Mouse (Mus musculus) embryonic fibroblast, embryonic 13.5 days (primary cell): ENCODE measurements around the gene Zfp273. TPM values are rescaled to one million over a fixed set of nuclear protein-coding genes. Genes with fewer than 3 reads are reported as not detected.
"Not testable (repeated sequence)": the region's sequence is repeated elsewhere in the genome, so short reads cannot be mapped to it uniquely, and the experiment has no call there.

Source experiments
- H3K27ac ChIP-seq: 2 replicates; pipeline ENCODE4 v1.5.1; 2012; ENCODE audit warnings: low read length, control low read depth, inconsistent platforms; ENCODE audit not compliant: insufficient read depth
- H3K4me1 ChIP-seq: 2 replicates; pipeline ENCODE4 v1.6.1; 2011; ENCODE audit warnings: low read length; ENCODE audit not compliant: control insufficient read depth, insufficient read depth
- H3K4me3 ChIP-seq: 2 replicates; pipeline ENCODE4 v1.5.1; 2011; ENCODE audit warnings: mild to moderate bottlenecking, control low read depth, low read length; ENCODE audit not compliant: insufficient read depth
- CTCF ChIP-seq: IDR thresholded peaks from 2 replicates; pipeline ENCODE4 v1.5.1; 2011; ENCODE audit warnings: mild to moderate bottlenecking, control low read depth, low read length, moderate library complexity, borderline replicate concordance; ENCODE audit not compliant: insufficient read depth
- POLR2A ChIP-seq: IDR thresholded peaks from 2 replicates; pipeline ENCODE4 v1.6.1; 2011; ENCODE audit warnings: low read depth, mild to moderate bottlenecking, control low read depth, low read length, moderate library complexity
- polyA plus RNA-seq: library from polyadenylated mRNA; stranded (reverse); fragments of >200 nt; gene quantifications from 2 replicates; pipeline ENCODE4 v1.2.4, GENCODE M21; 2011; ENCODE audit warnings: low read depth; ENCODE audit not compliant: missing spikeins, insufficient read length

The Zfp273 gene
- 2.8 and 2.9 TPM in 2 replicates for polyA plus RNA-seq

- no peaks in the 10 kb centered on the region for H3K4me1 ChIP-seq
- peak within 1 kb of the TSS; percentile 48 for H3K27ac ChIP-seq
- TF ChIP-seq CTCF = no peak
- no peak; the same call in 1 of the 2 replicates for TF ChIP-seq POLR2A
- peak within 1 kb of the TSS; percentile 86 for H3K4me3 ChIP-seq
Observed at GRCm38 (mm10) chr13:67813710-67814660, at the start of gene Zfp273. Gene Zfp273 (plus strand): TSS chr13:67813740.

- Histone ChIP-seq H3K27ac (peak within 1 kb of the TSS; percentile 44), H3K4me3 (peak within 1 kb of the TSS; percentile 86), H3K4me1 (no peaks in the 10 kb centered on the region)
- no peak for TF ChIP-seq CTCF
- peak; percentile 71 for TF ChIP-seq POLR2A
Observed at GRCm38 (mm10) chr13:67779265-67780221, 34.0 kb upstream of the Zfp273 start, which contains the start of gene Zfp493. Gene Zfp493 (plus strand): TSS chr13:67779693.

GRCm38 (mm10) chr13:67791921-67792455, 21.6 kb upstream of the Zfp273 start:
- H3K27ac ChIP-seq = no peak overlapping the region
- H3K4me3 ChIP-seq = no peak overlapping the region
- H3K4me1 ChIP-seq = no peaks in the 10 kb centered on the region
- no peak for TF ChIP-seq POLR2A
- no peak for TF ChIP-seq CTCF

- Histone ChIP-seq H3K4me3 (no peak overlapping the region), H3K4me1 (no peaks in the 10 kb centered on the region; the same call in 1 of the 2 replicates), H3K27ac (no peak overlapping the region)
- TF ChIP-seq CTCF = no peak
- no peak for TF ChIP-seq POLR2A
Observed at GRCm38 (mm10) chr13:67798618-67799017, 14.9 kb upstream of the Zfp273 start.

- H3K27ac ChIP-seq, H3K4me1 ChIP-seq, H3K4me3 ChIP-seq: not testable (repeated sequence)
Observed at GRCm38 (mm10) chr13:67799151-67799550, 14.4 kb upstream of the Zfp273 start.

GRCm38 (mm10) chr13:67811651-67812210, 1.8 kb upstream of the Zfp273 start:
- no peaks in the 10 kb centered on the region for H3K4me1 ChIP-seq
- no peak for TF ChIP-seq CTCF
- no peak for TF ChIP-seq POLR2A
- H3K4me3 ChIP-seq = no peak overlapping the region
- H3K27ac ChIP-seq = no peak overlapping the region

- Histone ChIP-seq H3K27ac (no peak overlapping the region), H3K4me1 (no peaks in the 10 kb centered on the region), H3K4me3 (no peak overlapping the region; the same call in 1 of the 2 replicates)
- TF ChIP-seq CTCF = no peak
- no peak for TF ChIP-seq POLR2A
Observed at GRCm38 (mm10) chr13:67812961-67813709, 405 bp upstream of the Zfp273 start.

GRCm38 (mm10) chr13:67818636-67819035, 5.1 kb downstream of the Zfp273 start:
- Histone ChIP-seq H3K4me3 (no peak overlapping the region), H3K4me1 (no peaks in the 10 kb centered on the region), H3K27ac (peak overlapping the region; percentile 61)
- TF ChIP-seq POLR2A (no peak), CTCF (no peak)

GRCm38 (mm10) chr13:67830911-67831336, 17.4 kb downstream of the Zfp273 start, which contains the start of gene Gm10037:
Gene Gm10037 (plus strand): TSS chr13:67831106.
- Histone ChIP-seq H3K4me1 (no peaks in the 10 kb centered on the region), H3K4me3 (peak within 1 kb of the TSS; percentile 54), H3K27ac (no peak within 1 kb of the TSS)
- TF ChIP-seq CTCF (no peak), POLR2A (peak; percentile 12; the same call in 1 of the 2 replicates)

GRCm38 (mm10) chr13:67833137-67833536, 19.6 kb downstream of the Zfp273 start:
- not testable (repeated sequence) for H3K27ac ChIP-seq, H3K4me3 ChIP-seq, H3K4me1 ChIP-seq
